Mouse (Mus musculus): Measurements from ENCODE around the gene Mat2a.
"Not testable (repeated sequence)": the region's sequence is repeated elsewhere in the genome, so short reads cannot be mapped to it uniquely, and the experiment has no call there.

Gene Mat2a

GRCm38 (mm10) chr6:72454833-72455373, 15.5 kb upstream of the Mat2a start:
- DNase-seq (ENCODE audit: low read depth), result peak; percentile 80

- DNase-seq (ENCODE audit: low read depth), result no peak
Measured at GRCm38 (mm10) chr6:72454072-72454746, 14.9 kb upstream of the Mat2a start.

- DNase-seq (ENCODE audit: low read depth), result no peak
Measured at GRCm38 (mm10) chr6:72453578-72453977, 14.2 kb upstream of the Mat2a start.

GRCm38 (mm10) chr6:72452329-72452728, 13.0 kb upstream of the Mat2a start:
- no peak for DNase-seq (ENCODE audit: low read depth)

- not testable (repeated sequence) for DNase-seq (ENCODE audit: low read depth)
Measured at GRCm38 (mm10) chr6:72451778-72452177, 12.4 kb upstream of the Mat2a start.

- DNase-seq (ENCODE audit: low read depth), result no peak
Measured at GRCm38 (mm10) chr6:72447487-72447886, 8.1 kb upstream of the Mat2a start.

GRCm38 (mm10) chr6:72445011-72445410, 5.7 kb upstream of the Mat2a start:
- no peak for DNase-seq (ENCODE audit: low read depth)

- no peak for DNase-seq (ENCODE audit: low read depth)
Measured at GRCm38 (mm10) chr6:72442921-72443604, 3.7 kb upstream of the Mat2a start.

GRCm38 (mm10) chr6:72440186-72440990, 1.0 kb upstream of the Mat2a start:
- no peak for DNase-seq (ENCODE audit: low read depth)

- peak; percentile 42 for DNase-seq (ENCODE audit: low read depth)
Measured at GRCm38 (mm10) chr6:72438862-72439354, 450 bp downstream of the Mat2a start.

- no peak for DNase-seq (ENCODE audit: low read depth)
Measured at GRCm38 (mm10) chr6:72438226-72438625, 1.1 kb downstream of the Mat2a start.

GRCm38 (mm10) chr6:72432153-72432552, 7.2 kb downstream of the Mat2a start:
- no peak for DNase-seq (ENCODE audit: low read depth)

- no peak for DNase-seq (ENCODE audit: low read depth)
Measured at GRCm38 (mm10) chr6:72430989-72431921, 8.1 kb downstream of the Mat2a start.

- DNase-seq (ENCODE audit: low read depth), result no peak
Measured at GRCm38 (mm10) chr6:72429061-72429842, 10.1 kb downstream of the Mat2a start.

- peak; percentile 55 for DNase-seq (ENCODE audit: low read depth)
Measured at GRCm38 (mm10) chr6:72428036-72428435, 11.3 kb downstream of the Mat2a start.

- no peak for DNase-seq (ENCODE audit: low read depth)
Measured at GRCm38 (mm10) chr6:72425646-72426045, 13.7 kb downstream of the Mat2a start.

GRCm38 (mm10) chr6:72420901-72421300, 18.5 kb downstream of the Mat2a start:
- DNase-seq (ENCODE audit: low read depth), result no peak

GRCm38 (mm10) chr6:72419806-72420205, 19.6 kb downstream of the Mat2a start:
- DNase-seq (ENCODE audit: low read depth), result no peak

GRCm38 (mm10) chr6:72418279-72418678, 21.1 kb downstream of the Mat2a start:
- DNase-seq (ENCODE audit: low read depth), result no peak

Measured in fibroblast of lung, adult 2 months (primary cell).